Mouse (Mus musculus) forebrain, embryonic 13.5 days (tissue): ENCODE results near the gene Zscan2. TPM values are rescaled to one million over a fixed set of nuclear protein-coding genes. Genes with fewer than 3 reads are reported as not detected.
A peak's percentile ranks its signal among the peaks of the same experiment; 100 is the strongest.

Source experiments
- ATAC-seq: fragments of 200-750 bp; cut with Nextera tagmentation; 2 replicates; pipeline ENCODE4 v1.8.0; 2017
- H3K27ac ChIP-seq: fragments of 300-500 bp; sonication (generic); 2 replicates; pipeline ENCODE4 v1.5.1; 2015; ENCODE audit warnings: inconsistent platforms, mild to moderate bottlenecking, moderate library complexity
- H3K27me3 ChIP-seq: fragments of 300-500 bp; sonication (generic); 2 replicates; pipeline ENCODE4 v1.6.1; 2015; ENCODE audit warnings: mild to moderate bottlenecking, inconsistent platforms
- H3K36me3 ChIP-seq: fragments of 300-500 bp; sonication (generic); 2 replicates; pipeline ENCODE4 v1.6.1; 2015; ENCODE audit warnings: mild to moderate bottlenecking, inconsistent platforms; ENCODE audit not compliant: poor library complexity, severe bottlenecking
- H3K4me1 ChIP-seq: fragments of 300-500 bp; sonication (generic); 2 replicates; pipeline ENCODE4 v1.6.1; 2015; ENCODE audit warnings: inconsistent platforms
- H3K4me2 ChIP-seq: fragments of 300-500 bp; sonication (generic); 2 replicates; pipeline ENCODE4 v1.6.1; 2015; ENCODE audit warnings: inconsistent platforms, mild to moderate bottlenecking, moderate library complexity
- H3K4me3 ChIP-seq: fragments of 300-500 bp; sonication (generic); 2 replicates; pipeline ENCODE4 v1.5.1; 2015; ENCODE audit warnings: mild to moderate bottlenecking, inconsistent platforms
- H3K9ac ChIP-seq: fragments of 300-500 bp; sonication (generic); 2 replicates; pipeline ENCODE4 v1.6.1; 2015; ENCODE audit warnings: mild to moderate bottlenecking, inconsistent platforms
- H3K9me3 ChIP-seq: fragments of 300-500 bp; sonication (generic); replicated peaks from 2 replicates; pipeline ENCODE4 v1.6.1; 2016; ENCODE audit warnings: inconsistent platforms
- WGBS: fragments of 180-500 bp; shearing (Covaris S2); methylation state at CpG from one replicate; pipeline ENCODE4 v1.1.7; 2015; 5-methylcytosine and 5-hydroxymethylcytosine counted together
- polyA plus RNA-seq: library from polyadenylated mRNA; unstranded; fragments of >200 nt; fragmentation: Nextera tagmentation; extraction: Ambion mirVana; gene quantifications from 2 replicates; pipeline ENCODE4 v1.2.1, GENCODE M21; 2015

Zscan2 gene
- polyA plus RNA-seq, 1 experiment from 2014 or later = 5.2 TPM

DNA sequence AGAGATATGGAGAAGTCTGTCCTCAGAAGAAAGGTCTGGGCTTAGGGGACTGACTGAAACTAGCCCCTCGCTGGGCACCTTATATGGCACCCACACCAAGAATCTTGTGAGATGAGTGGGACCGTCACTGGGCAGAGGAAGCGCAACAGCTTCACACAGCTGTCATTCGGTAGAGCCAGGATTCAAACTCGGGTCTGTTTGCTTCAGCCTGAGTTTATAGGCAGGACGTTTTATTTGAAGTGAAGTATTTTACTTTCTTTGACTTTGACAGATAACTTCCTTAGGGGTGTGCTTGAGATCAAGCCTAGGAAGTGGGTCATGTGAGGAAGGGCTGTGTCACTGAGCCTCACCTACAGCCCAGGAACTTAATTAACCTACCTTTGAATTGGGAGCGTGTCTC lies 4.8 kb downstream of the Zscan2 start:
- no peak overlapping the region for H3K27ac ChIP-seq
- peaks cover 53% of the 10 kb centered on the region for H3K4me1 ChIP-seq
- 95% methylated on average over 7 of the region's 7 CpGs for WGBS
- no peak overlapping the region for H3K4me2 ChIP-seq
- no peak overlapping the region for H3K4me3 ChIP-seq
- H3K27me3 ChIP-seq = no peaks in the 10 kb centered on the region
- no peak overlapping the region for H3K9ac ChIP-seq
- no peaks in the 10 kb centered on the region for H3K9me3 ChIP-seq
- H3K36me3 ChIP-seq = peaks cover 72% of the 10 kb centered on the region
- no peak for ATAC-seq

- H3K27ac ChIP-seq = no peak overlapping the region
- H3K27me3 ChIP-seq = no peaks in the 10 kb centered on the region
- H3K4me2 ChIP-seq = no peak overlapping the region
- no peak overlapping the region for H3K4me3 ChIP-seq
- H3K9ac ChIP-seq = no peak overlapping the region
- WGBS = 93% methylated on average over 7 of the region's 7 CpGs
- H3K9me3 ChIP-seq = no peaks in the 10 kb centered on the region
- ATAC-seq = no peak
- H3K36me3 ChIP-seq = peaks cover 83% of the 10 kb centered on the region
- peaks cover 49% of the 10 kb centered on the region for H3K4me1 ChIP-seq
Observed at GRCm38 (mm10) chr7:80866514-80867147, 5.9 kb downstream of the Zscan2 start.

DNA sequence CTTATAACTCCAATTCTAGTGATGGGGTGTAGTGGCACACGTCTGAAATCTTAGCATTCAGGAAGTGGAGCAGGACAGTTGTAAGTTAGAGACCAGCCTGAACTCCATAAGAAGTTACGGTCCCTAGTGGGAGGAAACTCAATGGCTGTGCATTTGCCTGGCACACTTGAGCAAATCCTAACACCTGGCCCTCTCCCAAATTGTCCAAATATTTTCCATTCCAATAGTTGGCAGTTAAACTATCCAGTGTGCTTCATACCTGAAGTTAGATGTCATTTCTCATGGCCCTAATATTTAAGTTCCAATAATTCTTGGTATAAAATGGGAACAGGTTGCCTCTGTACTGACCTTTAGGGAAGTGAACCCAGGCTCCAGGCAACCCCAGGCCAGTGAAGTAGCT lies 8.0 kb downstream of the Zscan2 start:
- H3K36me3 ChIP-seq = peaks cover 95% of the 10 kb centered on the region
- no peak for ATAC-seq
- H3K4me1 ChIP-seq = peaks cover 29% of the 10 kb centered on the region
- peaks cover 4% of the 10 kb centered on the region for H3K27me3 ChIP-seq
- no peak overlapping the region for H3K4me2 ChIP-seq
- no peak overlapping the region for H3K4me3 ChIP-seq
- H3K9ac ChIP-seq = no peak overlapping the region
- no peaks in the 10 kb centered on the region for H3K9me3 ChIP-seq
- WGBS = 89% methylated on average over 2 of the region's 2 CpGs
- H3K27ac ChIP-seq = no peak overlapping the region

DNA sequence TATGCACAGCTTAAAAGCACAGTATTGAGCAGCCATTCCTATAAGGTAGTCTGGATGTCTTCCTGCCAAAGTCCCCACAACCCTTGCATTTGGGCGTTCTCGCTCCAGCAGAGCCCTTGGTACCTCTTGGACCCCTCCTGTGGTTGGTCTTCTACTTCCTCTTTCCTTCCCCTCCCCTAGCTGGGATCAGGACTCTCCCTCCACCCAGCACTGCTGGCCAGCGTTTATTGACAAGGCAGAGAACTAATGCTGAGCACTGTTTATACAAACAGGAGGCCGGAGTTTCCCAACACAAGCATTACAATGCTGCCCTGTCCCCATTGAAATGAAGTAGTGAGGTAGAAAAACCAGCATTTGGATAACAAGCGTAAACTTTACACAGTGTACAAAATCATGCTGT lies 12.3 kb downstream of the Zscan2 start:
- no peak for ATAC-seq
- Histone ChIP-seq H3K9me3 (no peaks in the 10 kb centered on the region), H3K4me1 (no peaks in the 10 kb centered on the region), H3K36me3 (peaks cover 95% of the 10 kb centered on the region), H3K27ac (no peak overlapping the region), H3K4me2 (no peak overlapping the region), H3K27me3 (peaks cover 28% of the 10 kb centered on the region), H3K9ac (no peak overlapping the region), H3K4me3 (no peak overlapping the region)
- 84% methylated on average over 5 of the region's 5 CpGs for WGBS

GRCm38 (mm10) chr7:80873631-80874030 lies 12.9 kb downstream of the Zscan2 start:
- 98% methylated on average over 2 of the region's 2 CpGs for WGBS
- Histone ChIP-seq H3K4me3 (no peak overlapping the region), H3K9ac (no peak overlapping the region), H3K27ac (no peak overlapping the region), H3K36me3 (peaks cover 89% of the 10 kb centered on the region), H3K4me1 (no peaks in the 10 kb centered on the region), H3K27me3 (peaks cover 28% of the 10 kb centered on the region), H3K9me3 (no peaks in the 10 kb centered on the region), H3K4me2 (no peak overlapping the region)
- no peak for ATAC-seq

DNA sequence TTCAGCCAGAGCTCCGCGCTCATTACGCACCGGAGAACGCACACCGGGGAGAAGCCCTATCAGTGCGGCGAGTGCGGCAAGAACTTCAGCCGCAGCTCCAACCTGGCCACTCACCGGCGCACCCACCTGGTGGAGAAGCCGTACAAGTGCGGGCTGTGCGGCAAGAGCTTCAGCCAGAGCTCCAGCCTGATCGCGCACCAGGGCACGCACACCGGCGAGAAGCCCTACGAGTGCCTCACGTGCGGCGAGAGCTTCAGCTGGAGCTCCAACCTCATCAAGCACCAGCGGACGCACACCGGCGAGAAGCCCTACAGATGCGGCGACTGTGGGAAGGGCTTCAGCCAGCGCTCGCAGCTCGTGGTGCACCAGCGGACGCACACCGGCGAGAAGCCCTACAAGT lies 15.0 kb downstream of the Zscan2 start:
- no peaks in the 10 kb centered on the region for H3K4me1 ChIP-seq
- H3K4me2 ChIP-seq = no peak overlapping the region
- H3K27me3 ChIP-seq = peaks cover 28% of the 10 kb centered on the region
- H3K9ac ChIP-seq = no peak overlapping the region
- WGBS = 18% methylated on average over 37 of the region's 37 CpGs
- peaks cover 76% of the 10 kb centered on the region for H3K36me3 ChIP-seq
- no peak overlapping the region for H3K27ac ChIP-seq
- H3K4me3 ChIP-seq = no peak overlapping the region
- no peaks in the 10 kb centered on the region for H3K9me3 ChIP-seq
- ATAC-seq = no peak

GRCm38 (mm10) chr7:80882830-80883505 lies 22.2 kb downstream of the Zscan2 start:
- Histone ChIP-seq H3K4me2 (peak overlapping the region; percentile 45), H3K27me3 (no peaks in the 10 kb centered on the region), H3K4me1 (0 out of 2 replicates have a peak, but pooled peaks cover 3% of the 10 kb centered on the region), H3K4me3 (no peak overlapping the region), H3K9ac (no peak overlapping the region), H3K36me3 (peaks cover 7% of the 10 kb centered on the region), H3K9me3 (no peaks in the 10 kb centered on the region), H3K27ac (no peak overlapping the region)
- peak; percentile 87 for ATAC-seq
- WGBS = 25% methylated on average over 14 of the region's 14 CpGs

- H3K4me1 ChIP-seq = peaks cover 16% of the 10 kb centered on the region
- H3K27me3 ChIP-seq = no peaks in the 10 kb centered on the region
- H3K4me3 ChIP-seq = no peak overlapping the region
- H3K4me2 ChIP-seq = no peak overlapping the region
- H3K36me3 ChIP-seq = peaks cover 12% of the 10 kb centered on the region
- ATAC-seq = no peak
- 26% methylated on average over 1 of the region's 1 CpGs for WGBS
- H3K27ac ChIP-seq = no peak overlapping the region
- no peaks in the 10 kb centered on the region for H3K9me3 ChIP-seq
- no peak overlapping the region for H3K9ac ChIP-seq
Observed at GRCm38 (mm10) chr7:80885666-80886065, 24.9 kb downstream of the Zscan2 start.

DNA sequence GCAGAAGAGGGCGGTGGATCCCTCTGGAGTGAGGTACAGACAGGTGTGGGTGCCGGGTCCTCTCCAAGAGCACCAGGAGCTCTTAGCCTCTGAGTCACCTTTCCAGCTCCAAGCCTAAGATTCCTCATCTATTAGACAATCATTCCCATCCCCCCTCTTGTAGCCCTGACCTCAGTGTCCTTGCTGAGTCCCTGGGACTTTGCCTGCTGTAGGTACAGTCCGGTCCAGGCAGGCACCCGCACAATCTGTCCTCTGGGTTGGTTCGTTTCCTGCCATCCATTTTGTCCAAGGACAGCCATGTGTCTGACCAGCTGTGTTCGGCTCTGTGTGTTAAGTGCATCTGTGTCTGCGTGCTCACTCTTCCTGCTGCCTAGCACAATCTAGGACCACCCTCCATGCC lies 27.9 kb downstream of the Zscan2 start:
- Histone ChIP-seq H3K4me3 (no peak overlapping the region), H3K9ac (peak overlapping the region; percentile 8; the same call in 1 of the 2 replicates), H3K4me2 (0 out of 2 replicates have a peak overlapping the region, but pooled peaks have one; percentile 10), H3K36me3 (peaks cover 41% of the 10 kb centered on the region), H3K27ac (peak overlapping the region; percentile 87), H3K27me3 (no peaks in the 10 kb centered on the region), H3K9me3 (no peaks in the 10 kb centered on the region), H3K4me1 (peaks cover 13% of the 10 kb centered on the region)
- WGBS = 78% methylated on average over 7 of the region's 7 CpGs
- ATAC-seq = peak; percentile 34

DNA sequence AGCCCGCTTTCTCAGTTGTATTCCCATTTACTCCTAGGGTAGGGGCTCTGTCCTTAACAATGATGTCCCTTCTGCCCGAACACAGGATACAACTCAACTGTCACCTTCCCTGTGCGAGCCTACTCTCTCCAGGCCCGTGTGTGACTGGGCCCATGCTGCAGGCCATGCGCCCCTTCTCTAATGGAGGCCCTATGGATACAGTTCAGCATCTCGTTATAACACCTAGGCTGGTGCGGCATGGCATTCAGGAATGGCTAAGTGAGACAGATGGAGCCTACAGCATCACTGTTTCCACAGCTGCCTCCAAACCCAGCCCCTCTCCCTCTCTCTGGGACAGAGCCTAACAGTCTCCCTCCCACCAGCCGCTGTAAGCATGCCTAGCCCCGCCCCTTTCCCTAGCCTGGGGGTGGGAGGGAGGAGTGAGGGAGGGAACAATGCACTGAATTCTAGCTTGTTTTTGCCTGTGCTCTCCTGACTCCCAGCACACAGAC lies 28.3 kb downstream of the Zscan2 start:
- Histone ChIP-seq H3K9me3 (no peaks in the 10 kb centered on the region), H3K36me3 (peaks cover 46% of the 10 kb centered on the region), H3K4me3 (no peak overlapping the region), H3K27me3 (no peaks in the 10 kb centered on the region), H3K9ac (peak overlapping the region; percentile 43), H3K4me1 (peaks cover 13% of the 10 kb centered on the region), H3K27ac (peak overlapping the region; percentile 87), H3K4me2 (0 out of 2 replicates have a peak overlapping the region, but pooled peaks have one; percentile 10)
- 44% methylated on average over 8 of the region's 9 CpGs for WGBS
- peak; percentile 87 for ATAC-seq

DNA sequence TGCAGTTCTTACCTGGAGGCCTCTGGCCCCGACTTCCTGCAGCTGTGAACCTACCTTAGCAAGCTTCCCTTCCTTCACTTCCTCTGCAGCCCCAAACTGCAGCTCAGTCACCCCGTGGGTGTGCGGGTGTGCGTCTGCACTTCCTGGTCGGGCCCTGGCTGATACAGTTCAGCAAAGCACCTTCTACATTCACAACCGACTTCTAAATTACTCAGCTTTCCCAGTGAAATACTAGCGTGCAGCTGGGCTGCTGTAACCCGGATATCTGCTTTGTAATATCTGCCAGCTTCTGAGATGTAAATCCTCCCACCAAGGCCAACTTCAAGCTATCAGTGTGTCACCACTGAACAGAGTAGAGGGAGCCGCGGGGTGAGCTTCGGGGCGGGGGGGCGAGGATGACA lies 29.1 kb downstream of the Zscan2 start:
- no peaks in the 10 kb centered on the region for H3K27me3 ChIP-seq
- peaks cover 48% of the 10 kb centered on the region for H3K36me3 ChIP-seq
- H3K9me3 ChIP-seq = no peaks in the 10 kb centered on the region
- peak overlapping the region; percentile 43; the same call in 1 of the 2 replicates for H3K9ac ChIP-seq
- no peak for ATAC-seq
- 86% methylated on average over 13 of the region's 13 CpGs for WGBS
- no peak overlapping the region for H3K4me3 ChIP-seq
- H3K4me2 ChIP-seq = no peak overlapping the region
- H3K4me1 ChIP-seq = peaks cover 13% of the 10 kb centered on the region
- H3K27ac ChIP-seq = peak overlapping the region; percentile 87

DNA sequence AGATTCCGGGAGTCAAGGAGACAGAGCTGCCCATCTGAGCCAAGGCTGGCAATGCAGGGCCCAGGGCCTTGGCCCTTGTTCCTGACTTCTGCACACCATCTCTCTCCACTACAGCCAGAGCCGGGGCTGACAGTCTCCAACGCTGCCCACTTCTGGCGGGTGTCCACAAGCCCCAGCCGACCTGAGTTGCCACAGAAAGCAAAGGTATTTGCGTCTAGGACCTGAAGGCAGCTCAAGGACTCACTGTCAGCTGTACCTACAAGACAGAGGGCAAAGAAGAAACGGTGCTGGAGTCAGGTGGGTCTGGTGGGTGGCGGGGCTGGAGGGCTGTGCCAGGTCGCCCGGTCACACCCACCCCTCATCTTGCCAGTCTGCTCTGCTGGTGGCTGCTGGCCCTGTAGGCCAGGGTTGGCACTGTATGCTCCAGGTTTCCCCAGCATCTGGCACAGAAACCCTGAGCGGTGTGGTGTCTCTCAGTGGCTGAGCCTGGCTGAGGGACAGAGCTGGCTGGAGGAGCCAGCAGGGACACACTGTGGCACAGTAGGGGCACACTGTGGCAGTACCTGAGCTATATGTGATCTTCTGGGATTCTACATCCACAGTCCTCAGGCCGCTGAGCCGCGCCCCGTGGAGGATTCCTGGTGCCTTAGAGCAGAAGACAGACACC lies 32.5 kb downstream of the Zscan2 start:
- Histone ChIP-seq H3K9ac (0 out of 2 replicates have a peak overlapping the region, but pooled peaks have one; percentile 2), H3K27ac (peak overlapping the region; percentile 32), H3K4me2 (no peak overlapping the region), H3K4me3 (no peak overlapping the region), H3K27me3 (no peaks in the 10 kb centered on the region), H3K36me3 (peaks cover 75% of the 10 kb centered on the region), H3K4me1 (peaks cover 13% of the 10 kb centered on the region), H3K9me3 (no peaks in the 10 kb centered on the region)
- 93% methylated on average over 15 of the region's 15 CpGs for WGBS
- no peak for ATAC-seq
